Mouse (Mus musculus): ENCODE results near the gene Oas1f. TPM values are rescaled to one million over a fixed set of nuclear protein-coding genes. Genes with fewer than 3 reads are reported as not detected.
"Not testable (repeated sequence)": the region's sequence is repeated elsewhere in the genome, so short reads cannot be mapped to it uniquely, and the experiment has no call there.

The Oas1f gene
- polyA plus RNA-seq, 1 experiment from 2014 or later = not detected

- no peak overlapping the region for H3K4me2 ChIP-seq (ENCODE audit: low read length)
- WGBS = 78% methylated on average over 11 of the region's 11 CpGs
- peaks cover 3% of the 10 kb centered on the region; the same call in 1 of the 2 replicates for H3K9me3 ChIP-seq (replicated peaks; ENCODE audit: control insufficient read depth, low read length, poor library complexity, severe bottlenecking)
- H3K27ac ChIP-seq (ENCODE audit: low read length) = no peak overlapping the region
- H3K27me3 ChIP-seq (ENCODE audit: control insufficient read depth, insufficient read depth, low read depth, low read length) = no peaks in the 10 kb centered on the region
- no peak for ATAC-seq
- H3K9ac ChIP-seq (ENCODE audit: low read depth, low read length) = no peak overlapping the region
- no peaks in the 10 kb centered on the region for H3K4me1 ChIP-seq (ENCODE audit: control insufficient read depth, insufficient read depth, low read length)
- no peaks in the 10 kb centered on the region for H3K36me3 ChIP-seq (ENCODE audit: control insufficient read depth, insufficient read depth, low read length)
- H3K4me3 ChIP-seq (ENCODE audit: low read depth, low read length) = no peak overlapping the region
These were observed 48.2 kb downstream of the Oas1f start for GRCm38 (mm10) chr5:120895231-120895900.

GRCm38 (mm10) chr5:120898307-120898706 is 51.1 kb downstream of the Oas1f start:
- H3K4me2 ChIP-seq (ENCODE audit: low read length) = no peak overlapping the region
- H3K4me1 ChIP-seq (ENCODE audit: control insufficient read depth, insufficient read depth, low read length) = no peaks in the 10 kb centered on the region
- ATAC-seq = no peak
- no peaks in the 10 kb centered on the region for H3K27me3 ChIP-seq (ENCODE audit: control insufficient read depth, insufficient read depth, low read depth, low read length)
- H3K4me3 ChIP-seq (ENCODE audit: low read depth, low read length) = no peak overlapping the region
- H3K9ac ChIP-seq (ENCODE audit: low read depth, low read length) = no peak overlapping the region
- WGBS = 86% methylated on average over 6 of the region's 6 CpGs
- peaks cover 3% of the 10 kb centered on the region; the same call in 1 of the 2 replicates for H3K9me3 ChIP-seq (replicated peaks; ENCODE audit: control insufficient read depth, low read length, poor library complexity, severe bottlenecking)
- H3K27ac ChIP-seq (ENCODE audit: low read length) = no peak overlapping the region
- H3K36me3 ChIP-seq (ENCODE audit: control insufficient read depth, insufficient read depth, low read length) = no peaks in the 10 kb centered on the region

- Histone ChIP-seq H3K4me2 (ENCODE audit: low read length) (no peak overlapping the region), H3K9ac (ENCODE audit: low read depth, low read length) (no peak overlapping the region), H3K9me3 (replicated peaks; ENCODE audit: control insufficient read depth, low read length, poor library complexity, severe bottlenecking) (peaks cover 3% of the 10 kb centered on the region; the same call in 1 of the 2 replicates), H3K36me3 (ENCODE audit: control insufficient read depth, insufficient read depth, low read length) (no peaks in the 10 kb centered on the region), H3K27me3 (ENCODE audit: control insufficient read depth, insufficient read depth, low read depth, low read length) (no peaks in the 10 kb centered on the region), H3K4me1 (ENCODE audit: control insufficient read depth, insufficient read depth, low read length) (no peaks in the 10 kb centered on the region), H3K27ac (ENCODE audit: low read length) (no peak overlapping the region), H3K4me3 (ENCODE audit: low read depth, low read length) (no peak overlapping the region)
- ATAC-seq = no peak
These were observed 51.6 kb downstream of the Oas1f start for GRCm38 (mm10) chr5:120898726-120899125.

GRCm38 (mm10) chr5:120900666-120901065 is 53.5 kb downstream of the Oas1f start:
- Histone ChIP-seq H3K9ac (ENCODE audit: low read depth, low read length) (no peak overlapping the region), H3K4me3 (ENCODE audit: low read depth, low read length) (no peak overlapping the region), H3K4me1 (ENCODE audit: control insufficient read depth, insufficient read depth, low read length) (no peaks in the 10 kb centered on the region), H3K27ac (ENCODE audit: low read length) (no peak overlapping the region), H3K4me2 (ENCODE audit: low read length) (no peak overlapping the region), H3K9me3 (replicated peaks; ENCODE audit: control insufficient read depth, low read length, poor library complexity, severe bottlenecking) (peaks cover 3% of the 10 kb centered on the region; the same call in 1 of the 2 replicates), H3K27me3 (ENCODE audit: control insufficient read depth, insufficient read depth, low read depth, low read length) (no peaks in the 10 kb centered on the region), H3K36me3 (ENCODE audit: control insufficient read depth, insufficient read depth, low read length) (no peaks in the 10 kb centered on the region)
- 37% methylated on average over 1 of the region's 1 CpGs for WGBS
- no peak for ATAC-seq

GRCm38 (mm10) chr5:120902056-120902455 is 54.9 kb downstream of the Oas1f start:
- H3K4me2 ChIP-seq (ENCODE audit: low read length) = no peak overlapping the region
- ATAC-seq = no peak
- 95% methylated on average over 5 of the region's 5 CpGs for WGBS
- peaks cover 3% of the 10 kb centered on the region; the same call in 1 of the 2 replicates for H3K9me3 ChIP-seq (replicated peaks; ENCODE audit: control insufficient read depth, low read length, poor library complexity, severe bottlenecking)
- H3K4me3 ChIP-seq (ENCODE audit: low read depth, low read length) = no peak overlapping the region
- no peaks in the 10 kb centered on the region for H3K4me1 ChIP-seq (ENCODE audit: control insufficient read depth, insufficient read depth, low read length)
- H3K9ac ChIP-seq (ENCODE audit: low read depth, low read length) = no peak overlapping the region
- H3K27me3 ChIP-seq (ENCODE audit: control insufficient read depth, insufficient read depth, low read depth, low read length) = no peaks in the 10 kb centered on the region
- no peak overlapping the region for H3K27ac ChIP-seq (ENCODE audit: low read length)
- H3K36me3 ChIP-seq (ENCODE audit: control insufficient read depth, insufficient read depth, low read length) = no peaks in the 10 kb centered on the region

- not testable (repeated sequence) for H3K27me3 ChIP-seq (ENCODE audit: control insufficient read depth, insufficient read depth, low read depth, low read length); H3K9ac ChIP-seq (ENCODE audit: low read depth, low read length); H3K4me3 ChIP-seq (ENCODE audit: low read depth, low read length); H3K36me3 ChIP-seq (ENCODE audit: control insufficient read depth, insufficient read depth, low read length); H3K4me2 ChIP-seq (ENCODE audit: low read length); H3K9me3 ChIP-seq (replicated peaks; ENCODE audit: control insufficient read depth, low read length, poor library complexity, severe bottlenecking); H3K4me1 ChIP-seq (ENCODE audit: control insufficient read depth, insufficient read depth, low read length); ATAC-seq; H3K27ac ChIP-seq (ENCODE audit: low read length)
- WGBS = 37% methylated on average over 8 of the region's 12 CpGs
These were observed 59.9 kb downstream of the Oas1f start, which contains the start of gene Oas1a for GRCm38 (mm10) chr5:120906791-120907733. Gene Oas1a (minus strand): TSS chr5:120907521.

Small RNA genes within 50 kb of the gene (microRNA-seq; reads per million reads assigned to microRNA genes)
- not detected for gene Gm22907

Other genes starting within 250 kb of the Oas1f start
- gene Rita1, start 234.8 kb upstream of the Oas1f start, polyA plus RNA-seq (2015; fragmentation: Nextera tagmentation; extraction: Ambion mirVana) = 27.2 and 33.1 TPM in 2 replicates
- 38.7 and 39.9 TPM in 2 replicates for gene Ddx54, start 234.6 kb upstream of the Oas1f start, polyA plus RNA-seq (2015; fragmentation: Nextera tagmentation; extraction: Ambion mirVana)
- gene Cfap73, start 213.1 kb upstream of the Oas1f start, polyA plus RNA-seq (2015; fragmentation: Nextera tagmentation; extraction: Ambion mirVana) = 0.47 and 1.2 TPM in 2 replicates
- 2.4 and 4.9 TPM in 2 replicates for gene Rasal1, start 198.6 kb upstream of the Oas1f start, polyA plus RNA-seq (2015; fragmentation: Nextera tagmentation; extraction: Ambion mirVana)
- 49.6 and 50.2 TPM in 2 replicates for gene Dtx1, start 135.4 kb upstream of the Oas1f start, polyA plus RNA-seq (2015; fragmentation: Nextera tagmentation; extraction: Ambion mirVana)
- gene Oas2, start 97.5 kb upstream of the Oas1f start, polyA plus RNA-seq (2015; fragmentation: Nextera tagmentation; extraction: Ambion mirVana) = 0.14 and 0.26 TPM in 2 replicates
- gene Oas3, start 69.7 kb upstream of the Oas1f start, polyA plus RNA-seq (2015; fragmentation: Nextera tagmentation; extraction: Ambion mirVana) = 1.1 and 1.4 TPM in 2 replicates
- 0.34 and 0.72 TPM in 2 replicates for gene Oas1e, start 51.8 kb upstream of the Oas1f start, polyA plus RNA-seq (2015; fragmentation: Nextera tagmentation; extraction: Ambion mirVana)
- gene Oas1c, start 34.9 kb upstream of the Oas1f start, polyA plus RNA-seq (2015; fragmentation: Nextera tagmentation; extraction: Ambion mirVana) = 0.17 and 0.45 TPM in 2 replicates
- gene Oas1h, start 14.1 kb downstream of the Oas1f start, polyA plus RNA-seq (2015; fragmentation: Nextera tagmentation; extraction: Ambion mirVana) = not detected in 2 replicates
- gene Oas1g, start 40.2 kb downstream of the Oas1f start, polyA plus RNA-seq (2015; fragmentation: Nextera tagmentation; extraction: Ambion mirVana) = not detected in 2 replicates
- 0.46 and 0.84 TPM in 2 replicates for gene Oas1a, start 60.2 kb downstream of the Oas1f start, polyA plus RNA-seq (2015; fragmentation: Nextera tagmentation; extraction: Ambion mirVana)
- 0.16 and 0.23 TPM in 2 replicates for gene Oas1d, start 67.2 kb downstream of the Oas1f start, polyA plus RNA-seq (2015; fragmentation: Nextera tagmentation; extraction: Ambion mirVana)
- 27.4 and 30.2 TPM in 2 replicates for gene Rph3a, start 162.7 kb downstream of the Oas1f start, polyA plus RNA-seq (2015; fragmentation: Nextera tagmentation; extraction: Ambion mirVana)